Mouse (Mus musculus): Measurements from ENCODE around the gene Fez2.

Gene Fez2

GRCm38 (mm10) chr17:78408386-78408785, 9.6 kb downstream of the Fez2 start:
- in situ Hi-C loops (cut with MboI, MseI) = no loop called here

DNA sequence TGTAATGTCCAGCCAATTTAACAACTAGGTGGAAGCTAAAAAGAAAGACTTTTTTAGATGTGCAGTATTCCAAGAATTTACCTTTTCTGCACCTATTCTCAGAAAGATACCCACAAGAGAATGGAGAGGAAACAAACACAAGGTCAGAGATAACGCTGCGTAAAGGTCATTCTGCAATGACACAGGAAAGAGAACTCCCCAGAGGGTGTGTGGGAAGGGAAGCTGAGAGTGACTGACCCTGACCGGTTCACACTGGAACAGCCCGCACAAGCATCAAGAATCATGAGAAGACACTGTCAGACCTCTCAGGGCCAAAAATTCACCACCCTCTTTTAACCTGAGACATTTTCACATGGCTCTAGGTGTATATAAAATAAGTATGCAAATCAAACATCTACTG, 10.4 kb downstream of the Fez2 start:
- in situ Hi-C loops (cut with MboI, MseI) = no loop called here

DNA sequence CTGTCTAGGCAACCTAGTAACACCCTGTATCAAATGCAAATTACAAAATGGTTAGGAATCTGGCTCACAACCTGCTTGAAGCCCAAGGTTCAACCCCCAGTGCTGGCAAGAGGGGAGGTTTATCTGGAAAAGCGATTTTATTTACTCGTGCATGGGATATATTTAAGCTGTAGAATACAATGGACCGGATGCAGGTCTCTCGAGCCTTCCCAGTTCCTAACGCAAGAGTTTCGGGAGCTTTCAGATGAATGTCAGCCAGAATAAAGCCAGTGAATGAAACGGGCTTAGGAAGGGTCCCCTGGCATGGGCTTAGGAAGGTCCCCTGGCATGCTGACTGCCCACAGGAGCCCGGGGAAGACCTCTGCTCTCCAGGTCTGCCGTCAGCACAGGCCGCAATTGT, 11.1 kb downstream of the Fez2 start:
- in situ Hi-C loops (cut with MboI, MseI) = no loop called here

DNA sequence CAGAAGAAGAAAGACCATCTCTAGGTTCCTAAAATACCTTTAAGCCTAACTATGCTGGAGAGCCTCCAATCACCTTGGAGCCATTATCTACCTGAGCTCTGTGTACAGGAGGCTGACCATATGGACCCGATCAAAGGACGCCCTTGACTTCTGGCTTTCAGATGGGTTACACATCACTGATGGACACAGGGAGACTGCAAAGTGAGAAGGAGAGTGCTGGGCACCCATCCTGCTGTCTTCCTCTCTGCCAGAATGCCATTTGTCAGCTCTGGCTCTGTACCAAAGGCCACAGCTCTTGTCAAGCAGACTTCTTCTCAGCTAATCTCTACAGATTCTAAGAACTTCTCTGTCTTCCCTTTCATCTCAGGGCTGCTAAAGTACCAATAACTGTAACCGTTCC, 12.6 kb downstream of the Fez2 start:
- in situ Hi-C loops (cut with MboI, MseI) = no loop called here

DNA sequence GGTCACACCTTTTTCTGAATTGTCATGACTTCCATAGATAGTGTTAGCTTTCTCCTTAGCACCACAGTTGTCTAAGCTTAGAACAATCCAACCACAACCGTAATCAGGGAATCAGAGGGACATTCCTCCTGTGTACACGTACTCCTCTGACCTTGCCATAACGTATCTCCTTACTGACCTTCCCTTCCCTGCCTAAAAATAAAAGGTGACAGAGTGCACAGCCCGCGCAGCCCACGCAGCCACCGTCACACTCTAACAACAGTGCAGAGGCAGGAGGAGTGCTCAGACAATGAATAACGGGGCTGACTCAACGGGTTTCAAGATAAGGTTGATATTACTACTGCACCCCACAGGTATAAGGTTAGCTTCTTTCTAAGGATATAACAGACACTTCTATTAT, 14.1 kb downstream of the Fez2 start:
- in situ Hi-C loops (cut with MboI, MseI) = no loop called here

DNA sequence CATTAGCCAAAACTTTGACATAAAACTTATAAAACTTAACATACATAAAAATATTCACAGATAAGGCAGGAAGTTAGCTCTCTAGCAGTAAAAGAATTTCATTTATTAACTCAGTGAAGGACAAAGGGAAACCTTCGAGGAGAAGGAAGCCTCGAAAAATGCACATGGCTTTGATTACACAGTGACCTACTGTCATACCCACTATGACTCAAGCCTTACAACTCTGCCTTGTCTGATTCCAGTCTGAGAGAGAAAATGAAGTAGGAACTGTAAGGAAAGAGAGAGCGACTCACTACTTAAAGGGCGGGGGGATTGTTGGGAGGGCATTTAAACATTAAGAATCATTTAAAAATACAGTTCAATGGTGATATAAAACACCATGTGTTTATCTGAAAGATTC, 14.7 kb downstream of the Fez2 start:
- in situ Hi-C loops (cut with MboI, MseI) = no loop called here

DNA sequence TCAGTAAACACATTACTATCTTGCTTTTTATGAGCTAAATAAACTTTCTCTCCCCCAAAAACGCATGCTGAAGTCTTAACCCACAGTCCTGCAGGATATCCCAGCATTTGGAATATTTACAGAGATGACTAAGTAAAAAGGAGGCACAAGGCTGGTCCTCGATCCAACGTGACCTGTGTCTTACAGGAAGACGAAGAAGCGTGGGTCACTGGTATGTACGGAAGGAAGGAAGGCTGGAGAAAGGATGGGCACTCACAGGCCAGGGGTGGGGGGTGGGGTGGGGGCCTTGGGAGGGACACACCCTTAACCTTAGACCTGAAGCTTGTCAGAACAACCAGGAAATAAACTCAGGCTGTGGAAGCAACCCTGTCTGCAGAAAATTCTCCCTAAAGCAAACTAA, 15.8 kb downstream of the Fez2 start:
- in situ Hi-C loops (cut with MboI, MseI) = no loop called here

- in situ Hi-C loops (cut with MboI, MseI) = no loop called here
Measured at GRCm38 (mm10) chr17:78401713-78402112, 16.2 kb downstream of the Fez2 start.

DNA sequence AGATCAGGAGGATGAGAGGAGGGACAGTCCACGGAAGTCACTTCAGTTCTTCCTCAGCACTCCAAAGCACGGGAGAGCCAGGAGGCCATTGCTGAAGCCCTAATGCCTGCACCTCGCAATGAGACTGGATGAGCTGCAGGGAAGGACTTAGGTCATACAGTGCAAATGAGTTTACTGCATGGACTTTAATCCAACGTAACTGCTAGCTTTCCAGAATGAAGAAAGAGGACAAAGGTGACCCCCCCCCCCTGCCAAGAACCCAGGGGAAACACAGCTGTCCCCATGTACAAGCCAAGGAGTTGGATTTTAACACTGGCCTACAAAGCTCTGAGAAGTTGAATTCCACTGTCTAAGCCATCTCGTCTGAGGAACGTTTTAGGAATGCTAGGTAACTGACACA, 16.6 kb downstream of the Fez2 start:
- in situ Hi-C loops (cut with MboI, MseI) = no loop called here

GRCm38 (mm10) chr17:78400130-78400840, 17.7 kb downstream of the Fez2 start:
- in situ Hi-C loops (cut with MboI, MseI) = no loop called here

- in situ Hi-C loops (cut with MboI, MseI) = no loop called here
Measured at GRCm38 (mm10) chr17:78392401-78393087, 25.4 kb downstream of the Fez2 start.

DNA sequence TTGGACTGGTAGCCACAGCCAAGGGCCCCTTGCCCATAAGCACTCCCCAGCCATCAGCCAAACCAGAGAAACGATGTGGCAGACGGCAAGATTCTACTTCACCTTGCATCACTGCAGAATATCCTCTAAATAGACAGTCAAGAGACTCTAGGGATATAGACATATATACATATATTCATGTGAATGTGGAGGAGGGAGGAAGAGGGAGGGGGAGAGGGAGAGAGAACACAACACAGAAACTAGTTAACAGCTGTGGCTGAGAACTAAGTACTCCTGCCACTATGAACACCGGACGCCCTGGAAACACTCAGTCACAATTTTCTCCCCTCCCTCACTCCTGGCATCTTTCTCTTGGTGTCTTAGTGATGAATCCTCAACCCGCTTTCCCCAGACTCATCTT, 28.4 kb downstream of the Fez2 start:
- in situ Hi-C loops (cut with MboI, MseI) = no loop called here

- in situ Hi-C loops (cut with MboI, MseI) = no loop called here
Measured at GRCm38 (mm10) chr17:78388101-78388847, 29.7 kb downstream of the Fez2 start.

DNA sequence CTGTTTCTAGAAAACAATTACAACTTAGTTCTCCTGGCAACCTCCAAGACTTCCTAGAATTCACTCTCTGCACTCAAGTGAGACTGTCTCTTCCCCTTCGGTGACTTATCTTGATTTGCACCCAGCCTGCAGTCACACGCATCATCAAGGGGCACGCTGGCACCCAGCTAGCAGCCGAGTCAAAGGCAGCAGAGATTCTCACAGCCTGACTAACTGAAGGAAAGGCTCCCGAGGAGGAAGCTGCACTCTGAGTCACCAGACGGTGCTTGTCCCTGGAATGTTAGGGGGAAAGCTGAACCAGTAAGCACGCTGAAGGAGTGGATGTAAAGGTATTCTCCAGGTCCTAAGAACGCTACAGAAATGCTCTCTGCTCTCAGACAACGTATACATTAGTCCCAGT, 30.3 kb downstream of the Fez2 start:
- in situ Hi-C loops (cut with MboI, MseI) = no loop called here

- in situ Hi-C loops (cut with MboI, MseI) = no loop called here
Measured at GRCm38 (mm10) chr17:78382321-78382720, 35.6 kb downstream of the Fez2 start.

GRCm38 (mm10) chr17:78379730-78380245, 38.2 kb downstream of the Fez2 start:
- in situ Hi-C loops (cut with MboI, MseI) = no loop called here

DNA sequence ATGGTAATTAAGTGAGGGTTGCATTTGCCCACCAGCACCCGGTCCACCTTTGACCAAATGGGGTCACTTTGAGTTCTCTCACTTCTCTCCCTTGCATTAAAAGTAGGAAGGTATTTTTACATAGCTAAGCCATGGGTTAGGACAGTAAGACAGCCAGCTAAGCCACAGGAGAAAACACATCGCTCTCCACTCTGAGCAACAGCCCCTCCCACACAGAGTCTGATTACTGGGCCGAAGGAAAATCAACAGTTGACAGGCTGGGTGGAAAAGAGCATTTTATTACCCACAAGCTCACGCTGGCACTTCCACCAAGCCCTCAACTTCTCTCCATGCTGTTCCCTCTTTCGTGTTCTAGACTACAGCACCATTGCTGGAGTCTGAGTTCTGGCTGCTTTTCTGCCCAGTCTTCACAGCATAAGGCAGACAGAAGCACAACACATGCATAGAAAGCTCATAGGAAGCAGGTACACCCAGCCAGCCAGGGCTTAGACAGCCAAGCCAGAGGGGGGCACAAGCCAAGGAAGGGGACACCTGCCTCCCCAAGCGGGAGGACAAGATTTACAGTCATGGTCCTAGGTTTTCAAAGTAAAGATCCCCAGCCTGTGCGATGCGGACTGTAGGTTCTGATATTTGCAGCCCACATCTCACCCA, 38.7 kb downstream of the Fez2 start:
- in situ Hi-C loops (cut with MboI, MseI) = no loop called here

GRCm38 (mm10) chr17:78376587-78376986, 41.4 kb downstream of the Fez2 start:
- in situ Hi-C loops (cut with MboI, MseI) = no loop called here

- in situ Hi-C loops (cut with MboI, MseI) = no loop called here
Measured at GRCm38 (mm10) chr17:78374756-78375155, 43.2 kb downstream of the Fez2 start.

GRCm38 (mm10) chr17:78373849-78374248, 44.1 kb downstream of the Fez2 start:
- in situ Hi-C loops (cut with MboI, MseI) = no loop called here

- in situ Hi-C loops (cut with MboI, MseI) = no loop called here
Measured at GRCm38 (mm10) chr17:78373174-78373573, 44.8 kb downstream of the Fez2 start.

GRCm38 (mm10) chr17:78370445-78370844, 47.5 kb downstream of the Fez2 start:
- in situ Hi-C loops (cut with MboI, MseI) = no loop called here

All from T-helper 1 cell (primary cell).